Mouse (Mus musculus): ENCODE measurements around the gene Lrrc4c. TPM values are rescaled to one million over a fixed set of nuclear protein-coding genes. Genes with fewer than 3 reads are reported as not detected.

Lrrc4c gene
- polyA plus RNA-seq, 2 experiments from 2014 or later, result not detected

DNA sequence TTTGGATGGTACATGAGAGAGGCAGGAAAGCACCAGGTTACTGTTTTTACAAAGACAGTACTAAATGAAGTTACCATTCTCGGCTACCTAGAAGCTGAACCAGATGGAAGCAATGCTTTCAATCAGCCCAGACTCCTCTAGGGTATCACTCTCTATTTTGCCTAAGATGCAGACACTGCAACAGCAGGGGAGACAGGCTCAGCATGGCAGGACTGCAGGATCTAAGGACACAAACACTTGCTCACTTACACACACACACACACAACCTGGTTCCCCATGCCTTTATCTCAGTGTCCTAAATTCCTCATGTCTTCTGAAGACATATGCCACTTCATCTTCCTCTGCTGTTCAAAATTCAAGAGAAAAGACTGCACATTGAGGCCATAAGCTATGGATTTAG lies 1167.0 kb downstream of the Lrrc4c start:
- no peak for ATAC-seq

DNA sequence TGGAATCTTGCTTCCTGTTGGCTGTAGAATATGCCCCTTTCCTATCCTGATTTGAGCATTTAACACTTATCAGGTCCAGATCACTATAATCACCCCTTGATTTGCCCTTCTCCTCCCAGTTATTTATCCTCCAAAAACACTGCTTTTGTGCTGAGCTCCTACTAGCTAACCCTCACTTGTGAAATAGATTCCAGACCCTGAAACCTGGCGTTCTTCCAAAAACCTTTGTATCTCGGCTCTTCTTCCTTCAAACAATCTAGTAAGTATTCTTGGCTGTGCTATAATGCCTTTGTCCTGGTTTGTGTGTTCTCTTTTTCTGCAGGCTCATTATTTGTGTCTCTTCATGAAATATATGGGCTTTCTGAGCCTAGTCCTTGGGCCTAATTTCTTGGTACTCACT lies 1167.6 kb downstream of the Lrrc4c start:
- ATAC-seq, result no peak

DNA sequence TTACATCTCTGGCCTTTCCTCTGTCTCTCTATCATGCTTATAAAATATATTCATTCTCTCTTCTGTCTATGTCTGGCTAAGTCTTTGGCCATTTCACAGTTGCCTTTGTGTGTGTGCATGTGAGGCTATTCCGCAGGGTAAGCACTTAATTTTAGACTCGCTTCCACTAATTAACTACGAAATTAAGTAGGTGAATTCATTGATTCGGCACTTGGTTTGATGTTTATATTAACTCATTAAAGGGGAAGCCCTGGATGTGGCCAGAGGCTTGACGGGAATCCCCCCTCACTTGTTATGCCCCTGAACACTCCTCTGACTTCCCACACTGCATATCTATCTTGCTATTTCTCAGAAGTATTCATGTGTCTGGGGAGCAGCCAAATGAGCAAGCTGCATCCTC lies 1169.6 kb downstream of the Lrrc4c start:
- ATAC-seq, result no peak

DNA sequence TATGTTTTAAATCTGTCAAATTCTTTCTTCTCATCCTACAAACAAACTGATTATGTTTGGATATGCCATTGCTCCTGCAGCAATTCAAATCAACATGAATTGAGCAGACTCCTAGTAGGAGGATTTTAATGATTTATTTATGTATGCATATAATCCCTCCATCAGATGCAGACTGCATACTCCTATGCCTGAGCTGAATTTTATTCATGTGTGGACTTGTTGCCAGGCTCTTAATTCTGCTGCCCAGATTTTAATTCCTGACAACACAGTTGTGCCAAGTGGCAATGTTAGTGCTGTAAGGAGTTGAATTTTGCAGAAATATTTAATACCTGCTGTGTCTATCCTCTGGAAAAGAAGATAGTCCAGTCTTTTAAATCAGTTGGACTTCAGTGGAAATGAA lies 1179.1 kb downstream of the Lrrc4c start:
- ATAC-seq, result no peak

DNA sequence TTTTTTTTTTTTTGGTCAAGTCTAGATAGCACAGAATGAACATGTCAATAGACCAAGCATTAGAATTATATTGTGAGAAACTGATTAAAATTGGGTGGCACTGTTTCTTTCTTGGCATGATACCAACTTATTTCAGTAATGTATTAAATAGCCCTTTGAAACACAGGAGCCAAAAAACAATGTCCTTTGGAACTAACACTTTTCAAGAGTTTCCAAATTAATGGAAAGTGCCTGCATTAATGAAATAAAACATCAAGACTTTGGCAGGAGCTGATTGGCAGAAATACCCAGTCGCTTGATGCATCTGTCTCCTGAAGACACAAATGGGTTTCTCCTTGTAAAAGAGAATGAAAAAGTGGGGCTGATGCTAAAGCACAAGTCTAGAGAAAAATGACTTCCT lies 1184.5 kb downstream of the Lrrc4c start:
- no peak for ATAC-seq

DNA sequence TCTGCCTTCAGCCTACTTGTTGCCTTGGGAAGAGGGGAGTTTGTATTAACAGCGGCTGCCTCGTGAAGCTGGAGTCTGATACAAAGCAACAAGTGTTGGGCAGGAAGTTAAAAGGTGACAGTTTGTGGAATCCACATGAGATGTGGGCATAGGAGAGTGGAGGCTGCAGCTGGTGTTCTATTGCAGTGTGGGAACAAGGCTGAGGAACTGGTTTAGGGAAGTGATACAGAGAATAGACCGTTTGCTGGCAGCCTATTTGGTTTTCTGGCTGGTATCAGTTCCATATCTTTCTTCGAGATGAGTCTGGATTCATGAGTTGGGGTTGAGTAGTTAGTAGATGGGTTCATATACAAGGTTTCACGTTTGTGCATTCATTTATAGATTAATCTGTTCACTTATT lies 1186.9 kb downstream of the Lrrc4c start:
- no peak for ATAC-seq

DNA sequence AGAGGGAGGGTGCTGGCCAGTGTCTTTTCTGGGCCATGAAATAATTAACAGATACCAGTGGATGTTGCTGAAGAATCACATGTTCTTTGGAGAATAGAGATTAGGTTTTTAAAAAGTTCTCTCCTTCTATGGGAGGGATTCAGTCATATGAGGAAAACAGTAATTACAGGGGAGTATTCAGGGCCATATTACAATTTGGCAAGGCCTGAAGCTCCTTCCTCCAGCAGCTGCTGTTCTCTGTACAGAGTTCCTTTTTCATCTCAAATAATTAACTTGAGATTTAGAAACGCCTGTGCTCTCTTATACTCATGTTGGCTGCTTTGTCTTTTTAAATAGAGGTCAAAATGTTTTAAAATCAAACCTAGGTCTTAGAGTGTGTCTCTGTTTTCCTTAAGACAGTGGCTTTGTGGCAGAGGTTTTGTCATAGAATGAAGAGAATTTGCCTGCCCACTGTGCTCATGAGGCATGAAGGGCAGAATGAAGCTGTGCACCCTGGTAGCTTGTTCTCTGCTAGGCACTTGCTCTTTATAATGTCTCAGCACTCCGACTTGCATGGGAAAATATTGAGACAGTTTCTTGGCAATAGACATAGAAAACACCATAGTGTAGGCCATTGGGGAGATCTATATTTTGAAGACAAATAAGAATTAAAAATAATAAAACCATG lies 1206.4 kb downstream of the Lrrc4c start:
- no peak for ATAC-seq

DNA sequence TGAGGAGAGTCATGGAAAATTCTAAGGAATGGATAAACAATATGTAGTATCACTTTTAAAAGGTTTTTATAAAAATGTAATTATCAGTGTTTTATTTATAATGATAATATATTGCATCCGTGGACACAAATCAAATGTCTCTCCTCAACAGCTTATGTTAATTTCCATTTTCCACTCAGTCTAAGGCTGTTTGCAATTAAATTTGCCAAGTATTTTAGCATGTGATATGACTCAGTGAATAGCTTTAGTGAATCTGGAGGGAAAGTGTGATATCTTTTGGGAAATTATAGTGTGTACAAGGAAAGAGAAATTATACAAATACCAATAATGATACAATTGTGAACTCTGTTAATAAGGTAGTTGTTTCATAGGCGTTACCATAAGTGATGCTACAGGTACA lies 1207.1 kb downstream of the Lrrc4c start:
- ATAC-seq, result no peak

DNA sequence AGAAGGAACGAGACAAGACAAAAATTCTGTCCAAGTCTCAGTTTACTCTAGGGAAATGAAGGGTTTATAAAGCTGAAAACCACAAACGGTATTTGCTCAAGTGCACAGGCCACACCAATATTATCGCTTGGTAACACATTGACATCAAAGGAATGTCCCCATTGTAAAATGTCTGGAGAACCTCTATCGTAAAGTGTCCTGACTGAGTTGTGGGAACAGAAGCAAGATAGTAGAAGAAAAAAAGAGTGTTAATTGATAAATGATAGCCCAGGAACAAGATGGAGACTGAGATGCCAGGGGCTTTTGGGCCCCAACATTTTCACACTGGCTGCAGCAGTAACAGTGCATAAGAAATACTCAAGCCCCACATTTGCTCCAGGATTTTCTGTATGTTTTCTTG lies 1212.7 kb downstream of the Lrrc4c start:
- ATAC-seq, result no peak

DNA sequence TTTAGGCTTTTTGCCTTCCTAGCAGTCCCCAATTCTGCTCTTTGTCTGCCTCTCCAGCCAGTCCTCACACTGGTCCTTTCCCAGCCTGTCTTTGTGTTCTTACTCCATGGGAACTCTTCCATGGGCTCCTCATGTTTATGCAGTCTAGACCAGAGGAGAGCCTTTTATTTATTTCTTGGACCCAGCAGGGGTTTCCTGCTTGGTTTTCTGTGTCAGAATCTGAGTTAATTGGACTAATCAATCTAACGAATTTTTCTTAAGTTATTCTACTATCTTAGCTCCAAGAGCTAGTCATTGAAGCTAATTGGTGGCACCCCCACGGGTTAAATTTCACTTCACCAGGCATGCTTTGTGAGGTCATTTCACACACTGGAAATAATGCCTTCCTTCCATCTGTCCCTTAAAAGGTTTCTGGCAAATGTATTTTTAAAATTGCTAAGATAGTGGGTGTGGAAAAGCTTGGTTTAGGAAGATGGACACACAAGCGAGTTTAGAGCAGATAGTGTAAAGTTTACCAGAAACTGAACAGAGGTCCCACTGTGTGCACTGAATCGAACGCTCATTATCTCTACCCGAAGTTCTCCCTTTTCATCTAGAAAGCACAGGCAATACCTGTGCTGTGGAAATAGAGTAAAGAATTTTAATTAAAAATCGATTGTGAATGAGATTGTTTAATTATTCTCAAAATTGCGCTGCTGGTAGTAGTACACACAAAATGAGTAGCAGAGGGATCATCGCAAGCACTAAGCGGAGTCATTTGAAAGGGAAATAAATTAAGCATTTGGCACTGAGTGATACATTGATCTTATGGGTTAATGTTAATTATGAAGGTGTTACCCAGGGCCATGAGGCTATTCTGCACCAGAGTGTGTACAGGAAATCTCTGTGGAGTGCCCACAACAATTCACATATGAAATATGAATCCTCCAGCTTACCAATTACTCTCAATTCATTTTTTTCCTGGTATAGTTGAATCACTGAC lies 1226.0 kb downstream of the Lrrc4c start:
- no peak for ATAC-seq

DNA sequence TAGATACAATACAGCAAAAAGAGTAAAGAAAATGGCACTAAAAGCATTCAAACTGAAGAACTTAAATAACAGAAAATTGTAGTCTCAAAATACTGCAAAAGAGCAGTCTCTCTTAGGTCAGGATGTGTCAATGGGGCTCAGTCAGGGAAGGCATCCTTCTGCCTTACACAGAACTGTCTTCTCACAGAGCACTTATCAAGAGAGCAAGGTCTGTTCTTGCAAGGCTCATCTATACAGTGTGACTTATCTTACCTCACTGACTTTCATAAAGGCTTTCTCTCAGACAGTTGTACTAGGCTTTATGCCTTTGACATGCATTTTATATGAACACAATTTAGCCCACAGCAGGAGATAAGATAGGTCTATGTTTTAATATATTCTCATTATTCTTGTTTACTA lies 1226.7 kb downstream of the Lrrc4c start:
- no peak for ATAC-seq

DNA sequence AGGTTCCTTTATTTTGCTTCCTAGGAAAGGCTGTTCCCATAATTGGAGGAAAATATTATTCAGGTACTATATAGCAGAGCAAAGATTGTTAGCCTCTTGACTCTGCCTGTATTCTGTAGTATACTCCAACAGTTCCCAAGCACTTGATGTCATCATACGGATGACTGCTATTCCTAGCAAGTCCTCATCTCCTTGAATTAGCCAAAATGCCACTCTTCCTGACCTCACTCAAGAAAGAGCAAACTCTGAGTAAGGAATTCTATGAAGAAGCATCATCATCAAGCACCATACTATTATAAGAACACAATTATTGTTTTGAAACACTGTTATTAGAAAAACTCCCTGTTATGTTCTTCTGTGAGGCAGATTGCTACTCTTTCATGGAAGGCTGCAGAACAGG lies 1228.0 kb downstream of the Lrrc4c start:
- ATAC-seq, result no peak

DNA sequence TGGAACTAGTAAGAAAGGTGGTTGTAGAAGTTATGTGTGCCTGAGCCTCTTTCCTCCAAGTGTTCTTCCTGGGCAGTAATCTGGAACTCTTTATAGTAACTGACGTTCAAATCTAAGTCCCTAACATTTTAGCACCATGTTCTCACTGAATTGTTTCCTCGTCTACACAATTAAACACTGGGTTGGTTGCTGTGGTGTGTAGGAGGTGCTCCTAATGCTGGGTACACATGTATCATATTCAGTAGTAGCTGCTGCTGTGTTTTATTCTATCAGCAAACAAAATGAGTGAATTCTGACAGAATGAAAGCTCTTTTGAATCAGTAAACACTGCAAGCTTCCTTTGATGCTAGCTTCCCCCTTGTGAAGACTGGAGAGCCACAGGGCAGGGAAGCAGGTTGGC lies 1246.5 kb downstream of the Lrrc4c start:
- no peak for ATAC-seq

DNA sequence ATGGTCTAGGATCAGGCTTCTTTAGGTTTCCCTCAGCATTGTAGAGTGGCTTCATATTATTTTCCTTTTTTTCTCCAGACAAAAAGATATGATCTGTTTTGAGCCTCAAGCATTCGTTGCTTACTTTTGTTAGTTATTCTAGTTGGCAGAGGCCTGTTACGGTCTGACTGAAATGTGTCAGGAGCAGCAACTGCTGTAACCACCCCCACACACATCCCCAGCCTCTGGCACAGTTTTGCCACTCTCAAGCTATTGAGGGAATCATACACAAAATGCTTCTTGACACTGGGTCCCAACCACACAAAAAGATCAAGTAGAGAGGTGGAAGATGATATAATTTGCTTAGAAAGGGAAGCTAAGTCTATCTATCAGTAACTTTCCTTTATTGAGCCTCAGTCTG lies 1251.0 kb downstream of the Lrrc4c start:
- ATAC-seq, result no peak

DNA sequence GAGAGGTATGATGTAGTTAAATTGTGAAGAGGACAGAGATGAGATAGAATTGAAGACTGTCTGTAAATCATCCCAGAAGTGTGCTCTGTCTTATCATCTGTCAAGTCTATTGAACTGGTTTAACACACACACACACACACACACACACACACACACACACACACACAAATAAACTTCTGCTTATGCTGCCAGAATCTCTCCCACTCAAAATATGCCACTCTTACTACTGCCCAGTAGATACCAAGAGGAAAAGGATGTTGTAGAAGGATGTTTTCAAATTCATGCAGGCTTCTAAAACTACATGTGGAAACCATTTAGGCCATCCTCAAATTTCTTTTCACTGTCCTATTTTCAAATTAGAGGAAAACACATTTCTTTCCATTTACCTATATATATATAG lies 1257.0 kb downstream of the Lrrc4c start:
- no peak for ATAC-seq

DNA sequence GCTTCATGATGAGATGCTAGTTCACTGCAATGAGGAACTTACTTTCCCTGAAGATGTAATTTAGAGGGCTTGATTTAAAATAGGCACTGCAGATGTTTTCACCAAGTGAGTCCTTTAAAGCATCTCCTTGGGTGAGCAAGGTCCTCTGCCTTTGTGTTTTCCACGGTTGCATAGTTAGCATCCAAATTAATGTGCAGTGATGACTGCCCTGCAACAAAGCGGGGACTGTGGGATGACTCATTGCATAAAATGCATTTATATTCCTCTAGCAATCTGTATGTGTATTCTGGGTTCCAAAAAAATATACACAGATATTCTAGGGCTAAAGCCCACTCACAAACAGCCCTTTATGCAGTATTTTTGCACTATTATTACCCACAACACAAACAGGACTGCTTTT lies 1263.2 kb downstream of the Lrrc4c start:
- no peak for ATAC-seq

DNA sequence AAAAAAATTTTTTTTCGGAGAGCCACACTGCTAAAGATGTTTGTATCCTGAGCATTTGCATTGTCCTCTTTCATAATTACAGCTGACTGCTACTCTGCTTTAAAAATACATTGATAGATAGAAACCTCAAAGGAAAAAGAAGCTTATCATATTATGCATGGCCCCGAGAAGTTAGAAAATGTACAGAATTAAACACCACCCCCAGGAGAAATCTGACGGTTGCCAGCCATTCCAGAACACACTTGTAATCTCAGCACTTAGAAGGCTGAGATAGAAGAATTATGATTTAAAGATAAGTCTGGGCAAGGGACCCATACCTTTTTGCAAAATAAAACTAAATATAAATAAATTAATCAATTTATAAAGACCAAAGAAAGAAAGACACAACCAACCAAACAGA lies 1268.4 kb downstream of the Lrrc4c start:
- ATAC-seq, result no peak

DNA sequence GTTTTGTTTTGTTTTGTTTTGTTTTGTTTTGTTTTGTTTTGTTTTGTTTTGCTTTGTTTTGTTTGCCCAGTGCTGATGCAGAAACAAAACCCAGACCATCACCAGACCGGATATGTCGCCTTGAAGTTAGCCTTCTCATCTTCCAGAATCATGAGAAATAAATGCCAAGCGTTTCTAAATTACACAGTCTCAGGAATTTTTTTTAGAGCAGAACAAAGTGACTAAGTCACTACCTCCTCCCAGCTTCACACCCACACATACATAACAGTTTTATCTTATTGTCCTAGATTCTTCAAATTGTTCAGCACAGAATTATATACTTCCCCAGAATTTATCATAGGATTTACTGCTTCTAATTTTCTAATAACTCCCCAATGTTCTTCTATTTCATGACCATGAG lies 1272.6 kb downstream of the Lrrc4c start:
- no peak for ATAC-seq

DNA sequence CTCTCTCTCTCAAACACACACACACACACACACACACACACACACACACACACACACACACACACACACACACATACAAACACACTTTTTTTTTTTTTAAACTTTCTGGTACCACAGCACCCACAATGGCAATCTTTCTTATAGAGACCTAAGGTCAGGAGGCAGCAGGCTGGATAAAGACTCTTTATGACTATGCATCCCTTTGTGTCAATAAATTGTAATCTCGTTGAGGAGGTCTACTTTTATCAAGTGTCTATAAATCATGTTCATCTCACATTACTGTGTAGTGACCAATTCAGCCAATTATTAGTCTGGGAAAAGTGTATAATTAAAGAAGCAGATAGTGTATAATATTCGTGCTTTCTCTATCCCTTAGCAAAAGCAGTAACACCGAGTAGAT lies 1286.2 kb downstream of the Lrrc4c start:
- no peak for ATAC-seq

DNA sequence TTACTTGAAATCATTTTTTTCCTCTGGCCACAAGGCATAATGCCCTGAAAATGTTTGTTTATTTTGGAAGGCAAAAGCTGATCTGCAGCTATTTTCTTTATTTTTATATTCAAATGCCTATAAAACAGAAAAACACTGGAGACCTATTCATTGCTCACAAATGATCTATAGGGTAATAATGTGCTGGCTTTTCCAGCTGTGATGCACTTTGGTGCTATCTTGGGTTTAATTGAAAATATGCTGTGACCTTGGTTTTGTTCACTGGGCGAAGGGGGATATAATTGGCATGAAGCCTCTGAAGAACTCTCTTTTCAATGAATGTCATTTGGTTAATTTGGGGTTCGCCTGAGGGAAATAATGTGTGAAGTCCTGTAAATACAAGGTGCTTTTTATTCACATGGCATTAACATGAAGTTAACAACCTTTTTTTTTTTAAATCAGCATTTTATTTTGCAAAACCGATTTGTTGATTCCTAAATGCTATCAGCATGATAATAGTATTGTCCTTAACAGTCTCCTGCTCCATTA lies 1286.8 kb downstream of the Lrrc4c start:
- no peak for ATAC-seq

DNA sequence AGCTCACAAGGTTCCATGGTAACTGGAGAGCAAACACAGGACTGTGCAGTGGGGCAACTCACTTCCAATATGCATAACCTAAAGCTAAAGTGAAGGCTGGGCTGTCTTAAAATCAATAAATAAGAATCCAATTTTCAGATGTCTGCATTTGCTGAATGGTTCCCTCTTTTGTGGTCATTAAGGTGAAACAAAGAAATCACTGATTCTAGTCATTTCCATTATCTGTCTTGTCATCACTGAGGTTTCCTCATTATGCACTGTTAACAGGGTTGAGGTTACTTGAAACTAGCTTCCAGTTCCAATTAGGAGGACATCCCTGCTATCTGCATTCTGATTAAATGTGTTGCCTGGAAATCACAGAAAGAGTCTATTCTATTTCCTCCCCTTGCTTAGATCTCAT lies 1291.5 kb downstream of the Lrrc4c start:
- no peak for ATAC-seq

DNA sequence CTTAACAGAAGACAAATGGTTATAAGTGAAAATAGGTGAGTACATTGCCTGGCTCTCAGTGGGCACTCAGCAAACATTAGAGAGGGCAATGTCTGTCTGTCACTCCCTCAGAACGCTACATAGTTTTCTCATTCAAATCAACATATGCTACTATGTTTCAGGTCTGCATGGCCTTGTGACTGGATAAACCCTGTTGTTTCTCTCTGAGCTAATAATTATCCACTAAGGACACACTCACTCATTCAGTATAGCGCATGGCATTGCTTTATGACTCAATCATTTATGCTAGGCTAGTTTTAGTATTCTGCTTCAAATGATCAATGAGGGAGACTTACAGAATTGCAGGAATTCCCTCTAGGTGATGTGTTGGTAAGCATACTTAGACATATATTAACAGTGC lies 1292.6 kb downstream of the Lrrc4c start:
- no peak for ATAC-seq

DNA sequence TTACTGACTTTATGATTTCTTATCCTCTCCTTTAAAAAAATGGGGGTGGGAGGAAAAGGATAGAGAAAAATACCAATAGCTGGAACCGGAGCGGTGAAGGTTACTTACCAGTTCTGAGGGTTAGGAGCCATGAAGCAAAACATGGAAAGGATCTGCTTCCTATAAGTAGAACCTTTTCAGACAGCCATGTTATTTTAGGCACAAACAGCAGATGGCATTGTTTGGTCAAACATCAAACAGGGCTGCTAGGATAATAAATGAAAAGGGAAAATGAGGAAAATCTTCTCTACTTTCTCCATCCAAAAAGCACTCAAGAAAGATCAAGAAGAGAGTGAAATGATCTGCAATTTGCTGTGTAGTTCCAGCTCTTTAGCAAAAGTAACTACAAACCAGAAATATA lies 1296.8 kb downstream of the Lrrc4c start:
- no peak for ATAC-seq

DNA sequence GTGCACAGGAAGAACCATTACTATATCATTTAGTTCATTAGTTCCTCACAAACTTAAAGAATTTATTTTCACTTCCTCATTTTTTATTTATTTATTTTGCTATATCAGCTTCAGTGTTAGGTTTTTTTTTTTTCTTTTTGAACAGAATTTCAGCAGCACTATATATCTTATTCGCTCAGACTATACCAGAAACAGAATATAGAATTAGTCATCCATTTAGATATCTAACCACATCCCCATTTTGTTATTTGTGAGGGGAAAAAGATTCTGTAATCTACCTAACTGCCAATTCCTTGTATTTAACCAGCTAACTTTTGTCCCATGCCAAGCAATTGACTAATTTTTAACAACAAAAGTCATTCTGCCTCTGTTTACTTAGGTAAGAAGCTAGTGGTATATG lies 1300.6 kb downstream of the Lrrc4c start:
- no peak for ATAC-seq
